Mouse (Mus musculus): Measurements from ENCODE around the gene Gm10188.

Gm10188 gene

DNA sequence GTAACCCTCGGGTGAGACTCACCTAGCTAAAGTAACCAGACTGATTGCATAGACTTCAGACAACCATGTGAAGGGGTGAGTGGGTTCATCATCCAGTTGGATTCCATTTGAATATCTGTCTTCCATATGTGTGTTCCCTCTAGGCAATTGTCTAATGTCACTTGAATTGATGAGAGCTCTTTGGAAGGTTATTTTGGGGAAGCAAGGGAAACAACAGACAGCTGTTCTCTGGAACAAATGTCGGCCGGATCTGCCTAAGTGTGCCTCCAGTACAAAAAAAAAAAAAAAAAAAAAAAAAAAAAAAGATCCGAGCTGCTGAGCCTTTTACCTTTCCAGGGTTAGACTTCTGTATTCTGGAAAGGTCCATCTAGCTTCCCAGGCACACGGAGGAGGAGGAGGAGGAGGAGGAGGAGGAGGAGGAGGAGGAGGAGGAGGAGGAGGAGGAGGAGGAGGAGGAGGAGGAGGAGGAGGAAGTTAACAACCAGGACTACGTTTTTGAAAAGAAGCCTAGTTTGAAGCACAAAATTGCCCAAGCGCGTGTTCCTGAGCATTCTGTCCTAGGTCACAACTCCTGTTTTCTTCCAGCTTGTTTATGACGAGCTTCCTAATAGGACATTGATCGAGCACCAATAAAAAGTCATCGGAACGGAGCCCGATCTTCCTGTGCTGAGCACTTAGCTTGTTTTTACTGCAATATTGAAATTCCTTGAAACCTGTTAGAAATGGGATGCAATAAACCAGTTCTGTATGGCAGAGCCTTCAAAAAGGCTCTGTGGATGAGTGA is 3.1 kb downstream of the Gm10188 start:
- CTCF ChIA-PET: no interaction called here

DNA sequence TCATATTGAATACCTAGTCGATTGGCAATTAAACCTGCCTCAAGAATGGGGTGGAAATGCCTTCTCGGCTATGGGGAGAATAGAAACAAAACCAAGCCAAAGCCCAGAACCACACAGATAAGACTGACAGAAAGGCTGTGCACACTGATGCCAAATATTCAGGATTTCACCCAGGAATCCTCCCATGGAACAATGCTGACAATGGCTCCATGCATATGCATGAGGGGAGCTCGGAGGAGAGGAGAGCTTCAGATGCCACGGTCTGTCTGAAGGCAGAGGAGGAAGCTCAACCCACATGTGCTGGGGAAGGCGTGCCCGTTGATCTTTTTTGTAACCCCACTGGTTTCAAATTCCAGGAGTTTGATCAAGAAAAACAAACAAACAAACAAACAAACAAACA is 7.4 kb downstream of the Gm10188 start:
- CTCF ChIA-PET: interaction anchor here (0.7 kb wide), 1 partner anchor 238 kb away, joined by 3 read pairs; no protein-coding TSS in a partner anchor

DNA sequence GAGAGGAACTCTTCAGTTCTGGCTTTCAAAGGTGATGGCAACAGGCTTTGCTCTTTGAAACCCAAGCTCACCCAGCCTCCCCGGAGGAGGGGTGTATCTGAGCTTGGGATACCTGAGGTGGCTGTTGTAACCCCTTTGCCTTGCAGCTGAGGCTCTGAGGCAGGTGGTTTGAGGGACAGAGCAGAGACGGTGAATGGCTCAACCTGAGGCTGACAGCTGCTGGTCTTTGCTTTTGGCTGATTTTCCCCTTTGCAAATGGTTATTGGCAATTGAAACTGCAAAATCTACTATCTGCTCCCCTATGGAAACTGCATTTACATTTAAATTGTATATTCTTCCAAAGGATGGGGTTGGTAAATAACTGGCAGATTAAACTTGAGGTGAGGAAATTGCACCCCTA is 7.9 kb downstream of the Gm10188 start:
- CTCF ChIA-PET: no interaction called here

DNA sequence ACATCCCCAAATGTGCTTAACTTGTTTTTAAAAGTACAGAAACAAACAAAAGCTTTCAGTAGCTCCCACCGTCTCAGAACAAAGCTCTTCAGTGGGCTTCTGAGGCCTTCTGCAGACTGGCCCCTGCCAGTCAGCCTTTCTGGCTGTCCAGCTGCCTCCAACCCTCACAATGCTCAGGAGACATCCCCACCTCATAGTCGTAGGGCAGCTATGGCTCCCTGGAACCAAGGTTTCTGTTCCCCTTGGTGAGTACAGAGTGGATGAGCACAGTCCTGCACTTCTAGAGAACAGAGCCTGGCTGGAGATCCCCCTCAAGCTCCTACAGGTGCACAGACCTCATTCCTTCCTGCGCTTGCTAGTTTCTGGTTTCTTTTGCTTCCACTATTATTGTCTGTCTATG is 13.3 kb downstream of the Gm10188 start:
- CTCF ChIA-PET: no interaction called here

DNA sequence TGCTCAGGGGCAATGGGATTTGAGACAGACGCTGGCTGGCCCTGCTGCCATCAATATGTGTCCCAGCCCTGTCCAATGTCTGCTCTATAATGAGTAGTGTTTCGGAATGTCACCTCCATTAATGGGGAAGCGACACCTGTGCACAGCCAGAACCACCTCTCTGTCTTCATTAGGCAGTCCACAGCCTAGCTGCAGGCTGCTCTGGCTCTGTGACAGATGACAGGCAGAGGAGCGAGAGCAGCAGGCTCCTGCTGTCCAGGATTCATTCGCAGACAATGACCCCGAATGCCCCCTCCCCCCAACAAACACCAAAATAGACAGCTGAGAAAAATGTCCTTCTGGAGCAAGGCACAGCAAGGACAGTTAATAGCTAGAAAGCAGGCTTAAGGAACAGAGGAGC is 16.5 kb downstream of the Gm10188 start:
- CTCF ChIA-PET: interaction anchor here (0.7 kb wide), 1 partner anchor 935 kb away, joined by 3 read pairs; no protein-coding TSS in a partner anchor

DNA sequence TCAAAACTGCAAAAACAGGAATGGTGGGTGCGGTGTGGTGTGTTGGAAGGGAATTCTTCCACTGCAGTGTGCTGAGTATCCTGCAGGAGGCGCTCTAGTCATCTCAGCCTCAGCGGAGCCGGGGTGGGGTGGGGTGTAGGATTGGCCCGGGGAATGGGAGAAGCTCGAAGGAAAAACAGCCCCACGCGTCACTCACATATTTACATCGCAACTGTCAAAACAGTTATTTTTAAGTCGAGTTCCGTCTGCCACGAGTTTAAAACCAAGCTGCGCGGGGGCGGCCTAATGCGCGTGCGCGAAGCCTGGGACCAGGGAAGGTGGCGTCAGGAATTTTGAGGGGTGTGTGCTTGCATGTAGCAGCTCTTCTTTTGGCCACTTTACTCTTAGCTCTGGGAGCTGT is 17.3 kb downstream of the Gm10188 start:
- CTCF ChIA-PET: no interaction called here

DNA sequence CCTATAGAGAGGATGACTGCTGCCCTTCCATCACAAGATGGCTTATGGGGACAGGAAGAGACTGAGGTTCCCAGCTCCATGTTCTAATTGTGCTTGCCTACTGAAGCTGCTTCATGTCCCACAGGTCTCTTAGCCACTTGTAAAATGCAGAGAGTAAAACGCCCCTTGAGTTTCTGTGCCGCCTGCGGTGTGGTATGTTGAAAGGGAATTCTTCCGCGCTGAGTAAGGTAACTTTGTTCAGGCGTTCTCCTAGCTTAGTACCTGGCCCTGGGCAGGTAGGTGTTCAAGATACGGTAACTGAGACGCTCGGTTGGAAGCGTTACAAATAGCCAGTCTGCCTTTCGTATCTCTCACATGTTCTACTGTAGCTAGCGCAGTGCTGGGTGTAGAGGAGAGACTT is 17.9 kb downstream of the Gm10188 start:
- CTCF ChIA-PET: no interaction called here

DNA sequence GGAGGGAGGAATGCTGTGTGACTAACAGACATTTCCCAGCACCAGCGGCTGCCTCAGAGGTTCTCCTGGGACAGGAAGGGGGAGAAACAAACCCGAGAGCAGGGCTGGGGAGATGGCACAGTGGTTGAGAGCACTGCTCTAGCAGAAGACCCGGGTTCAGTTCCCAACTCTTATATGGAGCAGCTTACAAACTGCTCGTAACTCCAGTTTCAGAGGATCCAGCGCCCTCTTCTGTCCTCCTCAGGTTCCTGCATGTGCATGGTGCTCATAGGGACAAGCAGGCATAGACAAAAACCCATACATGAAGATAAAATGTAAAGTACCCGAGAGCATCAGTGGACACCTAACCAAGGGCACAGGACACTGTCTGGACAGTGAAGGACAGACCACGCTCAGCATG is 18.6 kb downstream of the Gm10188 start:
- CTCF ChIA-PET: no interaction called here

DNA sequence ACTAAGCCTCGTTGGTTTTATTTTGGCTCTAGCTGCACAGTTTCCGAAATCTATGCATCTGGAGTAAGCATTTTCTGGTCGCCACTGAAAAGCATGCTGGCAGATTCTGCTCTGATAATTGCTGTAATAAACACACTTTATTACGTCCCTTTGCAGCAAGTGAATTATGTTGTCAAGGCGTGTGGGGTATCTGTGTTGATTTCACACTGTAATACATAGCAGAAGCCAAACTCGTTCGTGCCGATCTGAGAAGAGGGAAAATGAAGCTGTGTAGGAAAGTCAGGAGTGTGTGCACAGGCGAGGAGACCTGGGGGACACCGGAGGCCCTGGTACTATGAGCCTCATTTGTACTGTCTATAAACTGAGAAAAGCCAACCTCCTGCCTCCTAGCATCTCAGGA is 20.2 kb downstream of the Gm10188 start:
- CTCF ChIA-PET: no interaction called here

DNA sequence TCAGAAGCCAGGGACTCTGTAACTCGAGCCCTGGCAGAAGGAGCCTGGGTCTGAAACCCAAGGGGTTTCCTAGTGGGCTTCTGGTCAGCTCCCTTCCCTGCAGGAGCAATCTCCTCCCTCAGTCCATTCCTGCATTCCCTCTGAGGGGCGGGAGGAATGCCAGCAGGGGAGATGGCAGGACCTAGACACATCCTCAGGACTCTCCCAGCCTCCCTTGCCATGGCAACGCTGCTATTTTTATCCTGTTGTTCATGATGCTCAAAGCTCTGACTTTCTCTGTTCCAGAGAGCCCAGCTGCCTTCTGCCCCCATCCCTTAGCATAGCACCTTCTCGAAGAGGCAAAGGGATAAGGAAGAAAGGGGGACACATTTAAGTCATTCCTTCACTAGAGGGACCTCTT is 21.4 kb downstream of the Gm10188 start:
- CTCF ChIA-PET: no interaction called here

DNA sequence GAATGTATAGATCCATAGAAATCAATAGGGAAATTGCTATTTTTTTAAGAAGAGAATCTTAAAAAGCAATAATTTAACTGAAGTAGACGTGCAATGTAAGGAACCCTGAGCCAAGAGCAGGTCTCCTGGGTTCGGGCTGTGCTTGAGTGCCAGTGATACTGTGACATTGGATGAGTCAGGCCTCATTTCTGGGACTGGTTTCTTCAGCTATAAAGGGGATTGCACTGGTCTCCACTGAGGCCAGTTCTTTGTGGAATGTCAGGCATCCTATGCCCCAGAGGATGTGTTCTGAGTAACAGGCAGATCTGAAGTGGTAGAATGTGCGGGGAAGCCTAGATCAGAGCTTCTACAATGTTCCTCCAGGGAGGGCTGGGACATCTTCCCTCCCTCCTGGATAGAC is 22.7 kb downstream of the Gm10188 start:
- CTCF ChIA-PET: no interaction called here

DNA sequence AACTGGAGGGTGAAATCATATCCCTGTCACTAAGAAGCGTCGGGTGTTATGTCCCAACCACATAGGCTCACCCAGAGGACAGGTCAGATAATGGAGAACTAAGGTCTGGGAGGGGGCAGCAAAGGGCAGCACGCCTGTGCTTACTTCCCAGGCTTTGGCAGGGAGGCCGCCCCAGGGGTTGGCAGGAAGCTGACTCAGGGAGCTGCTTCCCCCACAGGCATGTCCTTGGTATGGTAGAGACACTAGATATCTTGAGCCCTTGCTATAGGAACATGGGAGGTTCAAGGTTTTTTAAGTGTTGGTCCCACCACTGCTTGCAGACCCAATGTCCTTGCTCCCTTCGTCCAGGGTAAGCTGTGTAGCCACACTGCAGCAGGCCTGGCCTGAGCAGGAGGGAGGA is 23.6 kb downstream of the Gm10188 start:
- CTCF ChIA-PET: no interaction called here

DNA sequence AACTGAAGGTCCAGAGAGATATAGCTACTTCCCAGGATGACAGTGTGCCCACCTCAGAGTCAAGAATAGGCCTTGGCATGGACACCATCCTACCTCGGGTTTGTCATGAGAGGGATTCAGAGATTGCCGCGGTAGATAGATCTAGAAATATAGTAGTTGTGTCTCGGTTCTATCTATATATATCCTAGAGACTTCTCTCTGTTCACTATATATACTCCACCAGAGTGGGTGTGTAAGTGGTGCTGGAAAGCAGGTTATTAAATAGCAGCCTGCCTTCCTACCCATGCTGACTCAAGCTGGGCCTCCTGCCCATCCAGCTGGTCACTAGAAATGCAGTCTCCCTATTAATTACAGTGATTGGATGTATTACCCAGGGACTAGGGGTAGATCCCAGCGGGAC is 26.8 kb downstream of the Gm10188 start:
- CTCF ChIA-PET: no interaction called here

DNA sequence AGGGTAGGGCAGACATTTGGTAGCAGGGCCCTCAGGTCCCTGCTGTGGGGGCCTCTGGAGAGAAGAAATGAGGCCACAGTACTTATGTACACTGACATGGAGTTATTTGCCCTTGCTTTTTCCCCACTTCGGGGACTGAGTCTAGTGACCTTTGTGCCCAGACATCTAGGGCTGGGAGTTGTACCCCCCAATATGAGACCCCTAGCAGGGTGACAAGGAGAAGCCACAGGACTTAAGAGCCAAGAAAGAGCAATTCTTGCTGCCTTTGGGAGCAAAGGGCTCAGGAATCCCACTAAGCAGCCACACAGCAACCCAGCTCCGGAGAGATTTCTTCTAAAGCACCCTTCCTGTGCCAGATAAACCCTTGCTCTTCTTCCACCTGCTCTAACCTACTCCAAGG is 27.6 kb downstream of the Gm10188 start:
- CTCF ChIA-PET: no interaction called here

DNA sequence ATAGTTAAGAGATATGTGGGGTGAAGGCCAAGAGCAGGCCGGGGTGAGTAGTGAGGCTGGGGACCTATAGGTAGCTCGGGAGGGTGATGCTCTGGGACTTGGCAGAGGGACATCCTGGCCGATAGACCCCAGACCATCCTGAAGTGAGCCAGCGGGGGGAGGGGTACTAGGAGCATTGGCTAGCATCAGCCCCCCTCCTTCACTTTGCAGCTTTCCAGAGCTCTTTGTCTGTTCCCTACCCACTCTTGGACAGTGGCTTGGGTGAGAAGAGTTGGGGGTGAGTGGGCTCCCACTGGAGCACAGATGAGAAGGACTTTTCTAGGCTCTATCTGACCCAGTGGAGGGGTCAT is 28.1 kb downstream of the Gm10188 start:
- CTCF ChIA-PET: interaction anchor here (0.8 kb wide), 1 partner anchor 13 kb away, joined by 3 read pairs; no protein-coding TSS in a partner anchor

DNA sequence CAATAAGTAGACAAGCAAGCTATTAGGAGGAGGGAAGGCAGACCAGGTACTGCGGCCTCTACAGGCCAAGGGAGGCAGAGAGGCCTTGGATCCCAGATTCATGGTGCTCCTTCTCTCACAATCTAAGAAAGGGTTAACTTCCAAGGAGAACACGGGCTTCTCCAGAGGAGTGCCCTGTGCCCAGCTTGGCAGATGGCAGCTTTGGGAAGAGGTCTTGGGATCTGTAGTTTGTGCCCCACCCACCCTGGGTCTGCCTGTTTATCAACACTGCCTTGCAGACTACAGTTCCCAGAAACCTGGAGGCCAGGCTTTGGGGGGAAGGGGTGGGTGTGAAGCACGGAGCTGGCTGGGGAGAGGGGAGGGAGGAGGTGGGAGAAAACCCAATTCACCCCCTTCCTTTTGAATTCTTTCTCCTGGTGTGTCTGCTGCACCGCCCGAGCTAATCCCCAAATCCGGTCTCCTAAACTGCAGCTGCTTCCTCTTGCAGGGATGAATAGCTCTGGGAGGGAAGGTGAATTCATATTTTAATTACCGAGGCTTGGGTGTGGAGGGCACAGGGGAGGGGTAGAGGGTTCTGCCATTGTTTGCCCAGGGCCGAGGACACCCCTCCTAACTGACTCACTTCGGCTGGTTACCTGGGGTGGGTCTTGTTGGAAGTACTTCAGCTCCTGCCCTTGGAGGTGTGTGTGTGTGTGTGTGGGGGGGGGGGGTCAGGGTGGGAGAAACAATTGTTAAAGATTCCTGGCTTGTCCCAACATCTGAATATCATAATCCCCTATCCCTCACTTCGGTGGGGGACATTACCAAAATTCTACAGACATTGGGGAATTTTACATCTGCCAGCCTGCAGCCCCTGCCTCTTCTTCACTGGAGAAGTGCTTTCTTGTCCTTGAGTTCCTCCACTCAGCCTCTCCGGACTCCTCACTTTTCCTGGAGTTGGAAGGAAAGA is 28.7 kb downstream of the Gm10188 start:
- CTCF ChIA-PET: interaction anchor here (0.6 to 0.8 kb wide), 2 partner anchors 12 to 240 kb away, joined by 3 read pairs; no protein-coding TSS in a partner anchor

DNA sequence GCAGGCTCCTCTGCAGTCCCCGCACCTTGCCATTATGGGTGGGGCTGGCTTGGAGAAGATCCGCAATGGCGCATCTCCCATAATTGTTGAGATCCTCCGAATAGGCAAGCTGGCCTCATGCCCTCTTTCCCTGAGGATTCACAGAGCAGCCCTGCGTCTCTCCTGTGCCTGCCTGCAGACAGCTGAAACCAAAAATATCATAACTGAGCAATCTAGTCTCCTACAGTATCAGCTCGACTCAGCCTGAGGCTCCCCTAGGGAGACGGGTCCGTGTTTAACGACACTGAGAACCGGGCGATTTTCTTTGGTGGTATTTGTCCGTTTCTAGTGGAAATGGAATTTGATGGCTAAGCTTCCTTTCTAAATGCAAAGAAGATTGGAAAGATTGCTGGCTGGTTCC is 29.6 kb downstream of the Gm10188 start:
- CTCF ChIA-PET: no interaction called here

DNA sequence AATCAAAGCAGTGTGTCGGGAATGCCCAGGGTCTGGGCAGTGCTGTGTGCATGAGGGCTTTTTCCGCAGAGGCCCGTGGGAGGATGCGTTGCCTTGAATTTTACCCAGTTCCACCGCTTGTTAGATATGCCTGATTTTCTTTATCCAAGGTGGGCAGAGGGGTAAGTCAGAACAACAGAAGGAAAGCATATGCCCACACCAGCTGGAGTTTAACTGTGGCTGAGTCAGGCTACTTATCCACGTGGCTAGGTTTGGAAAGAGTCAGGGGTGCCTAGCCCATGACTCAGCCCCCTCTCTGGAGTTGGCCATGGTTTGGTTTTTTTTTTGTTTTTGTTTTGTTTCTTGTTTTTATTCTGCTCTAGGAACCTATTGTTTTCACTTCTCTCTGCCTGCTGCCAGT is 30.3 kb downstream of the Gm10188 start:
- CTCF ChIA-PET: no interaction called here

DNA sequence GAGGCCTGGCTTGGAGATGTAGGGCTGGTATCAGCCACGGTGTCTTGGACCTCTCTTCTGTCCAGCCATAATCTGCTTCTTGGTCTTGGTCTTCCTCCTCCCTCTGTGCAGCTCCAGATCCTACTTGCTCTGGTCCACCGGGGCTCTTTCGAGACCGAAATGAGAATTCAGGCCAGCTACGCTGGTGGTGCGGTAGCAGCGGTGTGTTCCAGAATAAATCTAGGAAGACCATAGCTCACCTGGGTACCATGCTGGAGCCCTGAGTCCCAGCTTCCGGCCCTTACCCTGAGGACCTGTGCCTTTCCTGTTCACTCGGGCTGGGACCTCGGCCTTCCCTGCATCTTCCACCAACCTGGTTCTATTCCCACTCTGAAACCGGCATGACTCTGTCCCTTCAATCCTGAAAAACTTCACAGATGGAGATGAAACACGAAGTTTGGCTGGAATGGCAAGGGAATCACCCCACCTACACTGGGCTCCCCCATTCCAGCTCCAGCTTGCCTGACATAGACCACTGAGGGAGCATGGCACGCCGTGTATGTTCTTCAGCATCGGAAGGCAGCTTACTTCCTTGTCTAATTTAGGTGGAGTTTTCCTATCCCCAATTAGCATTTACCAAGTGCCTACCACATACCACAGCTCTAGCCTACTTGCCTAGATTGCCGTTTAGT is 31.0 kb downstream of the Gm10188 start:
- CTCF ChIA-PET: no interaction called here

DNA sequence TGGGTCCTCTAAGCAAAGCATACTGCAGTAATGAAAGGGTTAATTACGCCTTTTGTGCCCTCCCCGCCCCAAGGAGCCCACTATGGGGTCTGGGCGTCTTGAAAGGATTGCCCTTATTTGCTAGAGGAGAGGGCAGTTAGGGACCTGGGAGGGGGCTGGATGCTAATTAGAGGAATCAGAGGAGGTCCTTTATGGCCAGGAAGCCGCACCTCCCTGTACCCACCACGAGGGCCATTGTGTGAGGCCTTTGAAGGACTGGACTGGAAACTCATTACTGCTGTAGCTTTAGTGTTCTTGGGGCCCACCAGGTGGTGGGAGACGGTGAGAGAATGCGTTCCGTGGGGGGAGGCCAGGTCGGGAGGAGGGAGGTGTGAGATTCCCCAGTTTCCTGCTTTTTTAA is 31.9 kb downstream of the Gm10188 start:
- CTCF ChIA-PET: no interaction called here

DNA sequence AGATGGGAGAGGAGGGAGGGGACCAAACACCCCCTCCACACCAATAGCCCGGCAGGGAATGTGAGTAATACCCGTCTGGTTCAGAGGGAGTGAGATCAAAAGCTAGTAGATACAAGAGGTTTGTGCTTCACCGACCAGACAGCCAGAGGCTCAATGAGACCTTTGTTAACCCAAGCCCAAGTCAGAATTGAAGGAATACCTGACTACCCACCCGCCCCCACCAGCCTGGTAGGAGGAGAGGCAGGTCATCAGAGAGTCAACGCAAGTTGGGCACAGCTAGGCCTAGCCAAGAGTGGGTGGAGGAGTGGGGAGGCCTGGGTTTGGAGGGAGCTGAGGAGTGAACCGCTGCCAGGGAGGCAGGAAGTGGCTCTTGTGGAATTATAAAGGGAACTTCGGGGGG is 33.2 kb downstream of the Gm10188 start:
- CTCF ChIA-PET: interaction anchor here (0.6 kb wide), 1 partner anchor 170 kb away, joined by 4 read pairs; no protein-coding TSS in a partner anchor

DNA sequence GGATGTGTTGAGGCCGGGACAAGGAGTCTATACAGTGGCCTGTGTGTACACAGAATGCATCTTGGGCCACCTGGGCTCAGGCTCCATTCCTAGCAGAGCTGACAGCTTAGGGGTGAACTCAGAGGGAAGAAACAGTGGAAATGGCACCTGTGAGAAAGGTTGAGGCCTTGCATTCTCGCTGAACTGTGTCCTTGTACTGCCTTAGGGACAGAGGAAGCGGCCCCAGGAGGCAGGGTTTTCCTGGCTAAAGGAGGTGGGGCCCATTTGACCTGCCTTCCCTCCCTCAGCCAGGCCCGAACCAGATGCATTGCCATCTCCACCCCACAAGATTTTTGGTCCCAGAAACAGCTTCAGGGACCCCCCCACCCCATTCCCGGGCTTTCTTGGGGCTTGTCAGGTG is 33.9 kb downstream of the Gm10188 start:
- CTCF ChIA-PET: interaction anchor here (0.6 kb wide), 1 partner anchor 170 kb away, joined by 4 read pairs; no protein-coding TSS in a partner anchor

All from spleen, embryonic (tissue).